Mouse (Mus musculus) embryonic facial prominence, embryonic 11.5 days (tissue): ENCODE data around the gene Rapgef4. TPM values are rescaled to one million over a fixed set of nuclear protein-coding genes. Genes with fewer than 3 reads are reported as not detected.
A peak's percentile ranks its signal among the peaks of the same experiment; 100 is the strongest.

Experiments used
- ATAC-seq: fragments of 200-750 bp; cut with Nextera tagmentation; replicated peaks from 2 replicates; pipeline ENCODE4 v1.8.0; 2017; ENCODE audit warnings: low read depth; ENCODE audit not compliant: insufficient number of reproducible peaks, low FRiP score, low TSS enrichment
- DNase-seq: peaks from one replicate; pipeline ENCODE4 v3.0.0-alpha.2; 2015; ENCODE audit warnings: low spot score
- H3K27ac ChIP-seq: fragments of 300-500 bp; sonication (generic); replicated peaks from 2 replicates; pipeline ENCODE4 v1.5.1; 2014; ENCODE audit warnings: mild to moderate bottlenecking, low read depth, low read length, control low read depth
- H3K27me3 ChIP-seq: fragments of 300-500 bp; sonication (generic); 2 replicates; pipeline ENCODE4 v1.6.1; 2014; ENCODE audit warnings: mild to moderate bottlenecking, low read length, moderate library complexity, mixed read lengths; ENCODE audit not compliant: control insufficient read depth, insufficient read depth
- H3K36me3 ChIP-seq: fragments of 300-500 bp; sonication (generic); replicated peaks from 2 replicates; pipeline ENCODE4 v1.6.1; 2014; ENCODE audit warnings: low read depth, mild to moderate bottlenecking, low read length, moderate library complexity, mixed read lengths; ENCODE audit not compliant: control insufficient read depth, insufficient read depth
- H3K4me1 ChIP-seq: fragments of 300-500 bp; sonication (generic); 2 replicates; pipeline ENCODE4 v1.6.1; 2014; ENCODE audit warnings: low read length, mixed read lengths; ENCODE audit not compliant: control insufficient read depth, insufficient read depth
- H3K4me2 ChIP-seq: fragments of 300-500 bp; sonication (generic); 2 replicates; pipeline ENCODE4 v1.6.1; 2014; ENCODE audit warnings: low read depth, mild to moderate bottlenecking, control low read depth, low read length, moderate library complexity
- H3K4me3 ChIP-seq: fragments of 300-500 bp; sonication (generic); 2 replicates; pipeline ENCODE4 v1.5.1; 2014; ENCODE audit warnings: low read depth, low read length, control low read depth
- H3K9ac ChIP-seq: fragments of 300-500 bp; sonication (generic); replicated peaks from 2 replicates; pipeline ENCODE4 v1.6.1; 2014; ENCODE audit warnings: mild to moderate bottlenecking, control low read depth, low read length
- H3K9me3 ChIP-seq: fragments of 300-500 bp; sonication (generic); replicated peaks from 2 replicates; pipeline ENCODE4 v1.6.1; 2016; ENCODE audit warnings: mild to moderate bottlenecking, low read length, inconsistent platforms, mixed read lengths; ENCODE audit not compliant: control insufficient read depth
- WGBS: fragments of 180-500 bp; shearing (Covaris S2); extraction: QIAGEN DNeasy Blood & Tissue Kit; methylation state at CpG from one replicate; pipeline ENCODE4 v1.1.7; 2014; 5-methylcytosine and 5-hydroxymethylcytosine counted together
- polyA plus RNA-seq: library from polyadenylated mRNA; unstranded; fragments of >200 nt; fragmentation: Nextera tagmentation; extraction: Ambion mirVana; gene quantifications from 2 replicates; pipeline ENCODE4 v1.2.1, GENCODE M21; 2014

Rapgef4 gene
- polyA plus RNA-seq, 1 experiment from 2014 or later, result 3.6 TPM

GRCm38 (mm10) chr2:72228881-72229280 is 247.8 kb downstream of the Rapgef4 start:
- Histone ChIP-seq H3K36me3 (no peaks in the 10 kb centered on the region), H3K9me3 (no peaks in the 10 kb centered on the region), H3K4me2 (no peak overlapping the region), H3K27ac (no peak overlapping the region), H3K4me3 (no peak overlapping the region), H3K27me3 (no peaks in the 10 kb centered on the region), H3K9ac (no peak overlapping the region), H3K4me1 (no peaks in the 10 kb centered on the region)
- 85% methylated on average over 14 of the region's 14 CpGs for WGBS
- no peak for DNase-seq
- no peak for ATAC-seq

- 83% methylated on average over 9 of the region's 9 CpGs for WGBS
- H3K27ac ChIP-seq, result no peak overlapping the region
- no peaks in the 10 kb centered on the region for H3K9me3 ChIP-seq
- no peak overlapping the region for H3K4me3 ChIP-seq
- no peak for DNase-seq
- ATAC-seq, result no peak
- H3K4me1 ChIP-seq, result no peaks in the 10 kb centered on the region
- H3K9ac ChIP-seq, result no peak overlapping the region
- no peaks in the 10 kb centered on the region for H3K36me3 ChIP-seq
- no peak overlapping the region for H3K4me2 ChIP-seq
- H3K27me3 ChIP-seq, result no peaks in the 10 kb centered on the region
These were observed 249.5 kb downstream of the Rapgef4 start for GRCm38 (mm10) chr2:72230545-72230944.

DNA sequence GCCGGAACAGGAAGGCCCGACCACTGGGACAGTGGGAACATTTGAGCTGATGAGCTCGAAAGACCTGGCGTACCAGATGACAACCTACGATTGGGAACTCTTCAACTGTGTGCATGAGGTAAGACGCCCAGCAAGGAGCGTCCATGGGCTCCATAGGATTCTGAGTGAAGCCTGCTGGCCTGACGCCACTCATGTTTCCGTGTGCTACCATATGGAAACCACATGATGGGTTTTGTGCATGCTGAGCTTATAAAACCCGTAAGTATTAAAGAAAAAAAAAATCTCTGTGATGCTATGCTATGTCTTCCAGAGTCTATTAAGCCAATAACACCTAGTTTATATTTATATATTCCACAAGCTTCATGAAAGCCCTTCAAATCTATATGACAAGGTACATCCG is 253.0 kb downstream of the Rapgef4 start:
- H3K9me3 ChIP-seq, result no peaks in the 10 kb centered on the region
- WGBS, result 89% methylated on average over 11 of the region's 11 CpGs
- no peaks in the 10 kb centered on the region for H3K36me3 ChIP-seq
- no peaks in the 10 kb centered on the region for H3K4me1 ChIP-seq
- no peak overlapping the region for H3K4me3 ChIP-seq
- no peak overlapping the region for H3K27ac ChIP-seq
- H3K4me2 ChIP-seq, result no peak overlapping the region
- H3K27me3 ChIP-seq, result no peaks in the 10 kb centered on the region
- ATAC-seq (no peak), DNase-seq (no peak)
- no peak overlapping the region for H3K9ac ChIP-seq

DNA sequence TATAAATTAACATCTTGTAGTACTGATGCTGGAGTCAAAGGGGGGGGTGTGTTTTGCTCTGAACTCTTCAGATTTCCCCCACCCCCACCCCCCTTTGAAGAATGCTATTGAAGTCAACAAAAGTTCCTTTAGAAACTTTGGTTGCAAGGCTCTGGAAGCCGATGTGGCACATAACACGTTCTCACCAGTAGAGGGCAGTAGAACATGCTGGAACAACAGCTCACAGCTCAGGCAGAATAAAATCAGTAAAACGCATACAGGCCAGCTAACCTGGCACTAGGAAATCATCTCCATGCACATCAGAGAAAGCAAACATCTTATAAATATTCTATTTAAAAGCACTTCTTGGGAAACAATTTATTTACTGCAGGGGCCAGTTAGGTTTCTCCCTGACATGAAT is 253.9 kb downstream of the Rapgef4 start:
- H3K9ac ChIP-seq, result no peak overlapping the region
- no peak overlapping the region for H3K27ac ChIP-seq
- H3K4me1 ChIP-seq, result peaks cover 1% of the 10 kb centered on the region; the same call in 1 of the 2 replicates
- no peaks in the 10 kb centered on the region for H3K36me3 ChIP-seq
- no peaks in the 10 kb centered on the region for H3K9me3 ChIP-seq
- no peak overlapping the region for H3K4me2 ChIP-seq
- no peak for ATAC-seq
- DNase-seq, result peak; percentile 92
- no peak overlapping the region for H3K4me3 ChIP-seq
- no peaks in the 10 kb centered on the region for H3K27me3 ChIP-seq
- 1% methylated on average over 3 of the region's 3 CpGs for WGBS

DNA sequence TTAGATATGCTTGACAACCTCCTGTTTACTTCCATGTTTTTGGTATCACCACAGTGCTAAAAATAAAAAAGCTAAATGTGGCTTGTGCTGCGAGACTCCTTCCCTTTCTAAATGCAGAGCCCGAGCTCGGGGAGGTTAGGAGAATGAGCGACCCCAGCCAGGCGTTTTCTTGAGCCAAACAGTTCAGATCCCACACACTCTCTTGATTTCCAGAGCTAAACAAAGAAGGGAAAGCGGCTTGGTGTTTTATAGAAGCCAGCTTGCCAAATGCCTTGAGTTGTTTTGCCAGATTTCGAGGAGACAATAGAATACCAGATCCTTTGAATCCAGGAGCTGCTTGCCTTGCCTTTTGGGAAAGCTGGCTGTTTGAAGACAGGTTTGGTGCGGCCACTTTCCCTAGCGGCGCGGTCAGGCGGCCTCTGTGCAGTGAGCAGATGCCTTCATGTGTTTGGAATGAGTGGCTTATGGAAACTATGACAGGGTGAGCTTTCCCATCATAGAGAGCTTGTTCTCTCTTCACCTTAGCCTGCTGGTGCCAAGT is 254.4 kb downstream of the Rapgef4 start:
- H3K4me2 ChIP-seq, result no peak overlapping the region
- H3K4me1 ChIP-seq, result peaks cover 2% of the 10 kb centered on the region; the same call in 1 of the 2 replicates
- no peak for ATAC-seq
- DNase-seq, result no peak
- H3K36me3 ChIP-seq, result no peaks in the 10 kb centered on the region
- H3K27me3 ChIP-seq, result no peaks in the 10 kb centered on the region
- WGBS, result 68% methylated on average over 12 of the region's 12 CpGs
- H3K9ac ChIP-seq, result no peak overlapping the region
- H3K27ac ChIP-seq, result no peak overlapping the region
- no peaks in the 10 kb centered on the region for H3K9me3 ChIP-seq
- H3K4me3 ChIP-seq, result no peak overlapping the region

GRCm38 (mm10) chr2:72238421-72238820 is 257.4 kb downstream of the Rapgef4 start:
- DNase-seq, result no peak
- ATAC-seq, result no peak
- H3K4me3 ChIP-seq, result no peak overlapping the region
- H3K9me3 ChIP-seq, result no peaks in the 10 kb centered on the region
- no peaks in the 10 kb centered on the region for H3K36me3 ChIP-seq
- no peak overlapping the region for H3K9ac ChIP-seq
- no peak overlapping the region for H3K27ac ChIP-seq
- 66% methylated on average over 2 of the region's 2 CpGs for WGBS
- no peaks in the 10 kb centered on the region for H3K27me3 ChIP-seq
- H3K4me1 ChIP-seq, result peaks cover 2% of the 10 kb centered on the region; the same call in 1 of the 2 replicates
- H3K4me2 ChIP-seq, result no peak overlapping the region

- ATAC-seq (no peak), DNase-seq (no peak)
- Histone ChIP-seq H3K27me3 (no peaks in the 10 kb centered on the region), H3K9me3 (no peaks in the 10 kb centered on the region), H3K4me3 (no peak overlapping the region), H3K4me1 (peaks cover 2% of the 10 kb centered on the region; the same call in 1 of the 2 replicates), H3K36me3 (no peaks in the 10 kb centered on the region), H3K9ac (no peak overlapping the region), H3K27ac (no peak overlapping the region), H3K4me2 (no peak overlapping the region)
- 79% methylated on average over 11 of the region's 11 CpGs for WGBS
These were observed 257.9 kb downstream of the Rapgef4 start for GRCm38 (mm10) chr2:72238925-72239324.

- H3K4me1 ChIP-seq, result peaks cover 2% of the 10 kb centered on the region; the same call in 1 of the 2 replicates
- no peaks in the 10 kb centered on the region for H3K27me3 ChIP-seq
- H3K9ac ChIP-seq, result no peak overlapping the region
- H3K4me3 ChIP-seq, result no peak overlapping the region
- no peak overlapping the region for H3K4me2 ChIP-seq
- DNase-seq (no peak), ATAC-seq (no peak)
- H3K27ac ChIP-seq, result no peak overlapping the region
- no peaks in the 10 kb centered on the region for H3K9me3 ChIP-seq
- H3K36me3 ChIP-seq, result no peaks in the 10 kb centered on the region
- WGBS, result 81% methylated on average over 8 of the region's 8 CpGs
These were observed 258.4 kb downstream of the Rapgef4 start for GRCm38 (mm10) chr2:72239456-72239855.
